Mouse (Mus musculus): ENCODE data around the gene Gm49510. TPM values are rescaled to one million over a fixed set of nuclear protein-coding genes. Genes with fewer than 3 reads are reported as not detected.
"Not testable (repeated sequence)": the region's sequence is repeated elsewhere in the genome, so short reads cannot be mapped to it uniquely, and the experiment has no call there.

Gm49510 gene
- polyA plus RNA-seq, 1 experiment from 2014 or later, result 1.0 TPM

DNA sequence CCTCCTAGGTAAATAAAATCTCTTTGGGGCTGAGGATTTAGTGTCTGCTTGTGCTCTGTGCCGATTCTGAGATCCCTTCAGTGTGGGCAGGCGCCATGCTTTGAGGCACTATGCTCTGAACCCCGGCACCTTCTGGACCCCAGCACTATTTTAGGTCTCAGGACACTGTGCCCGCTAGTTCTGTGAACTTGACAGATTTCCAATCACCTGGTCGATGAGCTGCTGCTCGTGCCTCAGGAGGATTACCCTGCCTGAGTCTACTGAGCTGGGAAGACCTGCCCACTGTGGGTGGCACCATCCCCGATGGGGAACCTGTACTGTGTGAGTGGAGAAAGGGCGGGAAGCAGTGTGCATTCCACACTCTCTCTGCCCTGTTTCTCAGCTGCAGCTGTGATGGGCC is 24.5 kb upstream of the Gm49510 start:
- no peak overlapping the region for H3K27ac ChIP-seq (replicated peaks; ENCODE audit: low read depth, low read length)
- H3K4me3 ChIP-seq (ENCODE audit: low read depth, low read length), result no peak overlapping the region
- no peak overlapping the region for H3K4me2 ChIP-seq (ENCODE audit: low read depth, severe bottlenecking)
- peaks cover 15% of the 10 kb centered on the region for H3K4me1 ChIP-seq (ENCODE audit: control insufficient read depth, insufficient read depth, low read length)
- no peak for ATAC-seq (ENCODE audit: insufficient number of reproducible peaks, low FRiP score, low TSS enrichment, low read depth)
- H3K9me3 ChIP-seq (ENCODE audit: control insufficient read depth, low read length), result no peaks in the 10 kb centered on the region
- WGBS, result 79% methylated on average over 8 of the region's 8 CpGs
- DNase-seq (ENCODE audit: low spot score), result no peak
- no peaks in the 10 kb centered on the region for H3K36me3 ChIP-seq (ENCODE audit: control insufficient read depth, insufficient read depth, low read length)
- no peaks in the 10 kb centered on the region for H3K27me3 ChIP-seq (ENCODE audit: control insufficient read depth, insufficient read depth, low read length)
- no peak overlapping the region; the same call in 1 of the 2 replicates for H3K9ac ChIP-seq (ENCODE audit: low read length)

DNA sequence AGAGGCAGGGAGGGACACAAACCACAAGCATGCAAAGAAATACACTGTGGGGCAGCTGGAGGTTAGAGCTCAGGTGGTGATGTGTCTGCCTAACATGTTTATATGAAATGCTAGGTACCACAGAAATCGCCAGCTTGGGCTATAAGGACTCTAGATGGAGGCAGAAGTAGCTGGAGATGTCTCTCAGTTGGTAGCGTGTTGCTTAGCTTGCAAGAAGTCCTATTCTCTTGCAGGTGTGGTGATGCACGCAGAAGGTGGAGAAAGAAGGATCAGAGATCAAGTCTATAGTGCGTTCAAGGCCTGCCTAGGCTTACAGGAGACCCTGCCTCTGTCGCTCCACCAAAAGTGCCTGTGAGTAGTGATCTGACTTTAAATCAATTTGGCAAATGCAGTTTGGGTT is 23.9 kb upstream of the Gm49510 start:
- peak overlapping the region; percentile 60; the same call in 1 of the 2 replicates for H3K27ac ChIP-seq (replicated peaks; ENCODE audit: low read depth, low read length)
- H3K4me1 ChIP-seq (ENCODE audit: control insufficient read depth, insufficient read depth, low read length), result peaks cover 15% of the 10 kb centered on the region
- ATAC-seq (ENCODE audit: insufficient number of reproducible peaks, low FRiP score, low TSS enrichment, low read depth) (no peak), DNase-seq (ENCODE audit: low spot score) (no peak)
- no peaks in the 10 kb centered on the region for H3K27me3 ChIP-seq (ENCODE audit: control insufficient read depth, insufficient read depth, low read length)
- H3K9ac ChIP-seq (ENCODE audit: low read length), result no peak overlapping the region
- 75% methylated on average over 5 of the region's 5 CpGs for WGBS
- H3K4me3 ChIP-seq (ENCODE audit: low read depth, low read length), result no peak overlapping the region
- no peaks in the 10 kb centered on the region for H3K36me3 ChIP-seq (ENCODE audit: control insufficient read depth, insufficient read depth, low read length)
- H3K4me2 ChIP-seq (ENCODE audit: low read depth, severe bottlenecking), result no peak overlapping the region; the same call in 1 of the 2 replicates
- H3K9me3 ChIP-seq (ENCODE audit: control insufficient read depth, low read length), result no peaks in the 10 kb centered on the region

- peak overlapping the region; percentile 57 for H3K4me2 ChIP-seq (ENCODE audit: low read depth, severe bottlenecking)
- H3K9me3 ChIP-seq (ENCODE audit: control insufficient read depth, low read length), result no peaks in the 10 kb centered on the region
- WGBS, result 4% methylated on average over 17 of the region's 17 CpGs
- H3K27me3 ChIP-seq (ENCODE audit: control insufficient read depth, insufficient read depth, low read length), result no peaks in the 10 kb centered on the region
- DNase-seq (ENCODE audit: low spot score), result peak; percentile 90
- peak overlapping the region; percentile 95 for H3K27ac ChIP-seq (replicated peaks; ENCODE audit: low read depth, low read length)
- peak overlapping the region; percentile 54 for H3K4me3 ChIP-seq (ENCODE audit: low read depth, low read length)
- peak overlapping the region; percentile 22; the same call in 1 of the 2 replicates for H3K9ac ChIP-seq (ENCODE audit: low read length)
- ATAC-seq (ENCODE audit: insufficient number of reproducible peaks, low FRiP score, low TSS enrichment, low read depth), result no peak
- H3K36me3 ChIP-seq (ENCODE audit: control insufficient read depth, insufficient read depth, low read length), result 0 out of 2 replicates have a peak, but pooled peaks cover 2% of the 10 kb centered on the region
- peaks cover 15% of the 10 kb centered on the region for H3K4me1 ChIP-seq (ENCODE audit: control insufficient read depth, insufficient read depth, low read length)
These were observed 23.2 kb upstream of the Gm49510 start for GRCm38 (mm10) chr15:78876258-78876696.

- Histone ChIP-seq H3K9me3 (ENCODE audit: control insufficient read depth, low read length) (no peaks in the 10 kb centered on the region), H3K9ac (ENCODE audit: low read length) (peak within 1 kb of the TSS; percentile 71), H3K36me3 (ENCODE audit: control insufficient read depth, insufficient read depth, low read length) (peaks cover 7% of the 10 kb centered on the region; the same call in 1 of the 2 replicates), H3K27ac (replicated peaks; ENCODE audit: low read depth, low read length) (peak within 1 kb of the TSS; percentile 95), H3K27me3 (ENCODE audit: control insufficient read depth, insufficient read depth, low read length) (no peaks in the 10 kb centered on the region), H3K4me2 (ENCODE audit: low read depth, severe bottlenecking) (peak within 1 kb of the TSS; percentile 57), H3K4me3 (ENCODE audit: low read depth, low read length) (peak within 1 kb of the TSS; percentile 54), H3K4me1 (ENCODE audit: control insufficient read depth, insufficient read depth, low read length) (peaks cover 15% of the 10 kb centered on the region)
- DNase-seq (ENCODE audit: low spot score) (peak; percentile 97), ATAC-seq (ENCODE audit: insufficient number of reproducible peaks, low FRiP score, low TSS enrichment, low read depth) (peak; percentile 87)
- WGBS, result under 1% methylated on average over 75 of the region's 95 CpGs
These were observed 22.3 kb upstream of the Gm49510 start, which contains the start of gene Gga1 for GRCm38 (mm10) chr15:78876991-78877809. Gene Gga1, plus strand, starts transcription at chr15:78877190.

DNA sequence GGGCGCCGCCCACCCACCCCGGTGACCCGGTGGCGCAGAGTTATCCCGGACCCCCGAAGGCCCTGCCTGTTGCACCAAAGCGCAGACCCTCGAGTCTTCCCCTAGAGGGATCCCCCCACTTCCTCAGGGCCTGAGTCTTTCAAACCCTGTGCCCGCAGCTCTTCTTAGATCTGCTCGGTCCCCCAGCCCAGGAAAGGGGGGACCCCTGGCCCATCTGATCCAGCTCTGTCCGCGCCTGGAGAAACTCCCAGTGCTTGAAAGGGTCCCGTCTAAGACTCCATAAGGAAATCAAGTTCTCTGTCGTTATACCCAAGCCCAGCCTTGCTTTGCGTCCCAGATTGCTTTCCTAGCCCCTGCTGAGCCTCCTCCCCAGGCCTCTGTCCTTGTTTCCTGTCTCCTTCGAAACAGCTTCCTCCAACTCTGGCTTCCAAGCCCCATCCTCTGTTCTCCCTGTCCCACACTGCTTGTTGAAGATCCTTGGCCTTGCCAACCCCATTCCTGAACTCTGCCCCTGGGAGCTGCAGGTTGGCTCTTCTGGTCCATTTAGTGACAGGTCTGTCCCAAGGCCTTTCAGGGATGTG is 21.6 kb upstream of the Gm49510 start:
- H3K9ac ChIP-seq (ENCODE audit: low read length), result peak overlapping the region; percentile 71
- no peak for ATAC-seq (ENCODE audit: insufficient number of reproducible peaks, low FRiP score, low TSS enrichment, low read depth)
- H3K4me2 ChIP-seq (ENCODE audit: low read depth, severe bottlenecking), result peak overlapping the region; percentile 57
- no peaks in the 10 kb centered on the region for H3K27me3 ChIP-seq (ENCODE audit: control insufficient read depth, insufficient read depth, low read length)
- DNase-seq (ENCODE audit: low spot score), result no peak
- peaks cover 15% of the 10 kb centered on the region for H3K4me1 ChIP-seq (ENCODE audit: control insufficient read depth, insufficient read depth, low read length)
- peaks cover 8% of the 10 kb centered on the region for H3K36me3 ChIP-seq (ENCODE audit: control insufficient read depth, insufficient read depth, low read length)
- peak overlapping the region; percentile 54 for H3K4me3 ChIP-seq (ENCODE audit: low read depth, low read length)
- WGBS, result 0% methylated on average over 16 of the region's 17 CpGs
- H3K27ac ChIP-seq (replicated peaks; ENCODE audit: low read depth, low read length), result peak overlapping the region; percentile 95
- H3K9me3 ChIP-seq (ENCODE audit: control insufficient read depth, low read length), result no peaks in the 10 kb centered on the region

DNA sequence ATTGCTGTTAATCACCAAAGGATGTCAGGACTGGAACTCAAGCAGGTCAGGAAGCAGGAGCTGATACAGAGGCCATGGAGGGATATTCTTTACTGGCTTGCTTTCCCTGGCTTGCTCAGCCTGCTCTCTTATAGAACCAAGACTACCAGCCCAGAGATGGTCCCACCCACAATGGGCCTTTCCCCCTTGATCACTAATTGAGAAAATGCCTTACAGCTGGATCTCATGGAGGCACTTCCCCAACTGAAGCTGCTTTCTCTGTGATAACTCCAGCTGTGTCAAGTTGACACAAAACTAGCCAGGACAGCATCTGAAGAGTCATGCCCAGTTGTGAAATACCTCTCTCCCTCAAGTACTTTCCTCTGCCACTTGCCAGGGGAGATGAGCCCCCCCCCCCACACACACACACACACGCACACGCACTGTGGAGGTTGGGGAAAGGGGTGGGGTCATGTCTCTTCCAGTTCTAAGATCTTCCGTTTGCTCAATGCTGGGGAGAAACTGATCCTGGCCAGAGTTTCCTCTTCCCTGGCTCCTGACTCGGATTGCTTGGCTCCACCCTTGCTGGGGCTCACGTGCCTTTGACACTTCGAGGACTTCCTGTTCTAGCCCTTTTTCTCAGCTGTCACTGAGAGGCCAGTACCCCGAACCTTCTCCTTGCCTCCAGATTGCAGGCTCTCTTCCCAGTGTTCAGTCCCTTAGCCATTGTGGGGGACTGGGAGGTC is 20.5 kb upstream of the Gm49510 start:
- Histone ChIP-seq H3K36me3 (ENCODE audit: control insufficient read depth, insufficient read depth, low read length) (peaks cover 16% of the 10 kb centered on the region), H3K4me1 (ENCODE audit: control insufficient read depth, insufficient read depth, low read length) (peaks cover 15% of the 10 kb centered on the region)
- H3K9ac ChIP-seq (ENCODE audit: low read length); H3K27ac ChIP-seq (replicated peaks; ENCODE audit: low read depth, low read length); H3K9me3 ChIP-seq (ENCODE audit: control insufficient read depth, low read length); ATAC-seq (ENCODE audit: insufficient number of reproducible peaks, low FRiP score, low TSS enrichment, low read depth); H3K4me2 ChIP-seq (ENCODE audit: low read depth, severe bottlenecking); H3K27me3 ChIP-seq (ENCODE audit: control insufficient read depth, insufficient read depth, low read length); H3K4me3 ChIP-seq (ENCODE audit: low read depth, low read length); DNase-seq (ENCODE audit: low spot score): not testable (repeated sequence)
- 32% methylated on average over 7 of the region's 7 CpGs for WGBS

DNA sequence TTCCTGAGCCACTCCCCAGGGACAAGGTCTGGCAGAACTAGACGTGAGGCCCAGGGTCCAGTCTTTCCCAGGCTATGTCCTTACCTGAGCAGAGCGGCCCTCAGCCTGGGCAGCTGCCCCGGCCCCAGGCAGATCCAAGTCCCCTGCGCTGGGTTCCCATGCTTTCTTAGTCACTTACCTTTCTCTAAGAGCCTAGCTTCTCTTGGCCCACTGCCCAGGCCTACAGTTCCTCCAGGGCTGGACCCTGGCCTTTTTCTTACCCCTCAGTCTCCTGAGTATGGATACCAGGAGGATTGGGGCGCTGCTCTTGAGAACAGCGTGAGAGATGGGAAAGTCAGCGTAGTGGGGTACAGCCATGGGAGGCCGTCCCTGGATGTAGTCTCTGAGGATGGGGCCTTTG is 19.0 kb upstream of the Gm49510 start:
- H3K27ac ChIP-seq (replicated peaks; ENCODE audit: low read depth, low read length), result no peak overlapping the region

DNA sequence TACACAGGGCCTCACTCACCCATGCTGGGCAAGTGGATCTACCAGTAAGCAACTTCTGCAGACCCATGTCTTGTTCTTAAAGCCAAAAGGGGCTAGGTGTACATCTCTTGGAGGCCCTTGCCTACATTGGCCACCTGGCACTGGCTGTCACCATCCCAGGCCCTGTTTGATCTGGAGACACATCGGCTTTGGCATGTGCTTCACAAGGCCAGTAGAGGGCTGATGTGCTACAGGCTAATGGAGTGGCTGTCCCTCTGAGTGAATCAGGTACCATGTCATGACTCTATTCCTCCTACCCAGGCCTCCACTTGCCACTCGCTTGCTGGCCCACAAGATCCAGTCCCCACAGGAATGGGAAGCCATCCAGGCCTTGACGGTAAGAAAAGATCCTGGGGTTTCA is 17.6 kb upstream of the Gm49510 start:
- Histone ChIP-seq H3K4me1 (ENCODE audit: control insufficient read depth, insufficient read depth, low read length) (peaks cover 12% of the 10 kb centered on the region), H3K27ac (replicated peaks; ENCODE audit: low read depth, low read length) (no peak overlapping the region), H3K4me3 (ENCODE audit: low read depth, low read length) (no peak overlapping the region), H3K9ac (ENCODE audit: low read length) (no peak overlapping the region), H3K36me3 (ENCODE audit: control insufficient read depth, insufficient read depth, low read length) (peaks cover 34% of the 10 kb centered on the region), H3K9me3 (ENCODE audit: control insufficient read depth, low read length) (no peaks in the 10 kb centered on the region), H3K27me3 (ENCODE audit: control insufficient read depth, insufficient read depth, low read length) (no peaks in the 10 kb centered on the region), H3K4me2 (ENCODE audit: low read depth, severe bottlenecking) (no peak overlapping the region)
- no peak for ATAC-seq (ENCODE audit: insufficient number of reproducible peaks, low FRiP score, low TSS enrichment, low read depth)
- DNase-seq (ENCODE audit: low spot score), result no peak
- WGBS, result 84% methylated on average over 3 of the region's 3 CpGs

More for the DNA sequence above, 19.0 kb upstream of the Gm49510 start:
- no peak overlapping the region for H3K9ac ChIP-seq (ENCODE audit: low read length)
- H3K9me3 ChIP-seq (ENCODE audit: control insufficient read depth, low read length), result no peaks in the 10 kb centered on the region
- DNase-seq (ENCODE audit: low spot score) (no peak), ATAC-seq (ENCODE audit: insufficient number of reproducible peaks, low FRiP score, low TSS enrichment, low read depth) (no peak)
- H3K4me1 ChIP-seq (ENCODE audit: control insufficient read depth, insufficient read depth, low read length), result peaks cover 15% of the 10 kb centered on the region
- 100% methylated on average over 8 of the region's 8 CpGs for WGBS
- no peaks in the 10 kb centered on the region for H3K27me3 ChIP-seq (ENCODE audit: control insufficient read depth, insufficient read depth, low read length)
- H3K36me3 ChIP-seq (ENCODE audit: control insufficient read depth, insufficient read depth, low read length), result peaks cover 25% of the 10 kb centered on the region
- H3K4me2 ChIP-seq (ENCODE audit: low read depth, severe bottlenecking), result no peak overlapping the region
- no peak overlapping the region for H3K4me3 ChIP-seq (ENCODE audit: low read depth, low read length)
